ENCODE assay signal across 11 mouse cellular contexts in the genomic region with DNA sequence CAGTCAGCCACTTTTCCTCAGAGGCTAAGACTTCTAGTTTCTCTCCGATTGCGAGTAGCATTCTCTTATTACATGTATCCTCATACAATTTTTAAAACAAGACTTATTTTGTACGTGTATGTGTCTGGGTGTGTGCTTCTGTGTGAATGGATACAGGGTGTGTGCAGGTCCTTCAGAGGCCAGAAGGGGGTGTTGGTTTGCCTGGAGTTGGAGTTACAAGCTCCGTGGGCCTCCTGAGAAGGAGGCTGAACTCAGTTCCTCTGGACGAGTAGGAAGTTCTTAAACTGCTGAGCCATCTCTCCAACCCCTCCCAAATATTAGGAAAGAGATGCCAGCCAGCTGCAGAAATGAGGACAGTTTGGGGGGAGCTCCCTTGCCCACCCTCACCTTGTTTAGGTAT. TPM values are rescaled to one million over a fixed set of nuclear protein-coding genes. Genes with fewer than 3 reads are reported as not detected.
A peak's percentile ranks its signal among the peaks of the same experiment; 100 is the strongest.
DNase-seq lines count a peak whose midpoint lies in the region; ATAC-seq and TF ChIP-seq lines count a peak whose summit lies in the region.
"Had no signal": no experiment of that assay in that cellular context is flagged by ENCODE, and none has a peak within 500 bp of the region (broad histone marks: within the 10 kb centered on the region; RNA-seq: fewer than 3 reads in every experiment).

No protein-coding gene starts in this region.

- intact Hi-C loops in gastrocnemius, postnatal 14 days (cut with DNase I; ENCODE audit: low total_unique reads): no loop called here

- 0 out of 2 replicates have a peak, but pooled peaks cover 7% of the 10 kb centered on the region for H3K4me1 ChIP-seq in forebrain, postnatal 0 days (ENCODE audit: insufficient read depth)
- no peaks in the 10 kb centered on the region; the same call in 1 of the 2 replicates for H3K4me1 ChIP-seq in forebrain, embryonic 11.5 days (replicated peaks; ENCODE audit: control insufficient read depth, insufficient read depth, low read length)
- peaks cover 3% of the 10 kb centered on the region; the same call in 1 of the 2 replicates for H3K4me1 ChIP-seq in liver, adult 2 months (ENCODE audit: control insufficient read depth, insufficient read depth, low read length)
- H3K4me1 ChIP-seq in bone marrow, adult 2 months (ENCODE audit: control insufficient read depth, insufficient read depth, low read length): peaks cover 1% of the 10 kb centered on the region; the same call in 1 of the 2 replicates
- peaks cover 83% of the 10 kb centered on the region for H3K4me1 ChIP-seq in megakaryocyte, embryonic 14.5 days

- no peak for DNase-seq in forebrain, postnatal 0 days
- no peak for DNase-seq in forebrain, embryonic 11.5 days (ENCODE audit: low spot score)
- no peak for DNase-seq in liver, adult 2 months (ENCODE audit: extremely low read depth, low read depth, low spot score)
- no peak for DNase-seq in liver
- DNase-seq in gastrocnemius, postnatal 14 days: no peak
- DNase-seq in right cerebral cortex, adult 2 months (ENCODE audit: low spot score in 2 of 2): no peak
- DNase-seq: adrenal gland, postnatal 14 days had no signal

- peak; percentile 17; the same call in 1 of the 2 replicates for TF ChIP-seq CTCF in forebrain, postnatal 0 days (IDR thresholded peaks at IDR 0.05; ENCODE audit: low read depth)
- peak; percentile 49; the same call in 1 of the 2 replicates for TF ChIP-seq CTCF in liver, adult 2 months (IDR thresholded peaks at IDR 0.05; ENCODE audit: low read depth, low read length)
- TF ChIP-seq CTCF in bone marrow, adult 2 months (IDR thresholded peaks at IDR 0.05; ENCODE audit: control insufficient read depth, insufficient read depth, low read length): peak; percentile 55

- no peak for ATAC-seq in forebrain, postnatal 0 days
- ATAC-seq in forebrain, embryonic 11.5 days (replicated peaks; ENCODE audit: low FRiP score): no peak

- no peak overlapping the region for H3K4me2 ChIP-seq in forebrain, postnatal 0 days (ENCODE audit: low read depth)
- H3K4me2 ChIP-seq in forebrain, embryonic 11.5 days (ENCODE audit: low read depth, low read length, severe bottlenecking): no peak overlapping the region
- H3K4me2 ChIP-seq: limb, embryonic 12.5 days had no signal

- H3K27ac ChIP-seq in forebrain, postnatal 0 days (ENCODE audit: low read depth, low read length): no peak overlapping the region
- no peak overlapping the region for H3K27ac ChIP-seq in forebrain, embryonic 11.5 days (ENCODE audit: low read depth, low read length)
- H3K27ac ChIP-seq in liver, adult 2 months (replicated peaks; ENCODE audit: insufficient read depth, low read depth, low read length): no peak overlapping the region
- no peak overlapping the region for H3K27ac ChIP-seq in bone marrow, adult 2 months (ENCODE audit: control insufficient read depth, insufficient read depth, low read depth, low read length, poor library complexity)
- H3K27ac ChIP-seq: embryonic facial prominence, embryonic 13.5 days; limb, embryonic 12.5 days had no signal

- no peaks in the 10 kb centered on the region for H3K36me3 ChIP-seq in forebrain, postnatal 0 days (ENCODE audit: insufficient read depth)
- no peaks in the 10 kb centered on the region for H3K36me3 ChIP-seq in forebrain, embryonic 11.5 days (ENCODE audit: control insufficient read depth, insufficient read depth, low read length)
- H3K36me3 ChIP-seq in liver, adult 2 months (ENCODE audit: control insufficient read depth, insufficient read depth, low read length): no peaks in the 10 kb centered on the region
- peaks cover 45% of the 10 kb centered on the region for H3K36me3 ChIP-seq in megakaryocyte, embryonic 14.5 days (replicated peaks; ENCODE audit: low read length)
- H3K36me3 ChIP-seq: embryonic facial prominence, embryonic 13.5 days; limb, embryonic 12.5 days had no signal

- WGBS in forebrain, postnatal 0 days: 71% methylated on average over 5 of the region's 5 CpGs
- WGBS in forebrain, embryonic 11.5 days: 84% methylated on average over 5 of the region's 5 CpGs
- WGBS in liver, adult 2 months: 80% methylated on average over 5 of the region's 5 CpGs
- WGBS in bone marrow, adult 2 months: 42% methylated on average over 5 of the region's 5 CpGs

- TF ChIP-seq POLR2A in liver, adult 2 months (IDR thresholded peaks at IDR 0.05; ENCODE audit: extremely low read depth, insufficient read depth, low read length): no peak
- no peak for TF ChIP-seq POLR2A in bone marrow, adult 2 months (IDR thresholded peaks at IDR 0.05; ENCODE audit: borderline replicate concordance, control insufficient read depth, low read depth, low read length)

- H3K27me3 ChIP-seq in forebrain, postnatal 0 days (ENCODE audit: insufficient read depth, low read length): no peaks in the 10 kb centered on the region
- no peaks in the 10 kb centered on the region for H3K27me3 ChIP-seq in forebrain, embryonic 11.5 days (ENCODE audit: control insufficient read depth, insufficient read depth, low read length)
- H3K27me3 ChIP-seq in liver, adult 2 months (ENCODE audit: control insufficient read depth, insufficient read depth, low read length): no peaks in the 10 kb centered on the region
- no peaks in the 10 kb centered on the region for H3K27me3 ChIP-seq in megakaryocyte, embryonic 14.5 days (replicated peaks)
- H3K27me3 ChIP-seq: embryonic facial prominence, embryonic 13.5 days; limb, embryonic 12.5 days had no signal

- H3K4me3 ChIP-seq in forebrain, postnatal 0 days (ENCODE audit: low read depth, low read length): no peak overlapping the region
- no peak overlapping the region for H3K4me3 ChIP-seq in forebrain, embryonic 11.5 days (ENCODE audit: low read depth, low read length)
- H3K4me3 ChIP-seq in liver, adult 2 months (ENCODE audit: insufficient read depth, low read depth, low read length): no peak overlapping the region
- no peak overlapping the region for H3K4me3 ChIP-seq in bone marrow, adult 2 months (replicated peaks; ENCODE audit: control insufficient read depth, low read depth, low read length)
- peak overlapping the region; percentile 99 for H3K4me3 ChIP-seq in megakaryocyte, embryonic 14.5 days (replicated peaks)
- H3K4me3 ChIP-seq: embryonic facial prominence, embryonic 13.5 days; limb, embryonic 12.5 days had no signal

- H3K79me2 ChIP-seq in liver, adult 2 months (ENCODE audit: control insufficient read depth, insufficient read depth, low read length): peaks cover 18% of the 10 kb centered on the region; the same call in 1 of the 2 replicates

- no peak overlapping the region for H3K9ac ChIP-seq in forebrain, postnatal 0 days
- H3K9ac ChIP-seq in forebrain, embryonic 11.5 days (ENCODE audit: low read length): no peak overlapping the region
- no peak overlapping the region for H3K9ac ChIP-seq in liver, adult 2 months (ENCODE audit: low read depth, low read length)
- H3K9ac ChIP-seq: embryonic facial prominence, embryonic 13.5 days; limb, embryonic 12.5 days had no signal

- no peaks in the 10 kb centered on the region for H3K9me3 ChIP-seq in forebrain, postnatal 0 days (ENCODE audit: low read length)
- no peaks in the 10 kb centered on the region for H3K9me3 ChIP-seq in forebrain, embryonic 11.5 days (ENCODE audit: control insufficient read depth, low read length)
- H3K9me3 ChIP-seq in megakaryocyte, embryonic 14.5 days: no peaks in the 10 kb centered on the region
- H3K9me3 ChIP-seq: embryonic facial prominence, embryonic 13.5 days; limb, embryonic 12.5 days had no signal

RNA-seq across cellular contexts. Expression of a gene that starts 2.8 kb away (rescaled TPM):
- total RNA-seq in forebrain, postnatal 0 days (2014; rRNA removed): 22.7 and 31.4 TPM in 2 replicates
- 9.8 and 16.9 TPM in 2 replicates for polyA plus RNA-seq in forebrain, postnatal 0 days (2015; fragmentation: Nextera tagmentation; extraction: Ambion mirVana)
- 8.8 and 8.9 TPM in 2 replicates for polyA plus RNA-seq in forebrain, embryonic 11.5 days (2014; fragmentation: Nextera tagmentation; extraction: Ambion mirVana)
- total RNA-seq in liver, adult 2 months (2014; rRNA removed): 4.1 and 5.9 TPM in 2 replicates
- polyA plus RNA-seq in liver, adult 2 months (2012; rRNA removed): 1.4 and 1.6 TPM in 2 replicates
- 19.7 and 24.2 TPM in 2 replicates for polyA plus RNA-seq in bone marrow, adult 2 months (2011; ENCODE audit: insufficient read depth, insufficient read length, low replicate concordance, missing spikeins)
- 12.1 and 19.2 TPM in 2 replicates for polyA plus RNA-seq in megakaryocyte, embryonic 14.5 days (2012; ENCODE audit: insufficient read depth, low replicate concordance)
- total RNA-seq in gastrocnemius, postnatal 14 days (2021): 1 to 10 TPM; 4.0 to 4.4 TPM

RNA-seq across cellular contexts. Expression of a gene that starts 7.0 kb away (rescaled TPM):
- total RNA-seq in forebrain, postnatal 0 days (2014; rRNA removed): 31.3 and 34.1 TPM in 2 replicates
- polyA plus RNA-seq in forebrain, postnatal 0 days (2015; fragmentation: Nextera tagmentation; extraction: Ambion mirVana): 39.2 and 43.2 TPM in 2 replicates
- polyA plus RNA-seq in forebrain, embryonic 11.5 days (2014; fragmentation: Nextera tagmentation; extraction: Ambion mirVana): 102 and 114 TPM in 2 replicates
- total RNA-seq in liver, adult 2 months (2014; rRNA removed): 2.4 and 3.4 TPM in 2 replicates
- 2.3 and 2.4 TPM in 2 replicates for polyA plus RNA-seq in liver, adult 2 months (2012; rRNA removed)
- polyA plus RNA-seq in bone marrow, adult 2 months (2011; ENCODE audit: insufficient read depth, insufficient read length, low replicate concordance, missing spikeins): 10.7 and 27.6 TPM in 2 replicates
- polyA plus RNA-seq in megakaryocyte, embryonic 14.5 days (2012; ENCODE audit: insufficient read depth, low replicate concordance): 6.1 and 9.7 TPM in 2 replicates
- total RNA-seq in gastrocnemius, postnatal 14 days (2021): 1 to 10 TPM; 3.1 to 3.7 TPM
